Mouse (Mus musculus) gastrocnemius, postnatal 4 days (tissue): ENCODE data around the gene Gm1604a. TPM values are rescaled to one million over a fixed set of nuclear protein-coding genes. Genes with fewer than 3 reads are reported as not detected.
"Not testable (repeated sequence)": the region's sequence is repeated elsewhere in the genome, so short reads cannot be mapped to it uniquely, and the experiment has no call there.

ENCODE experiments used
- DNase-seq, 2 experiments: peaks; one replicate each; pipeline ENCODE4 v3.0.0; 2021 to 2022; ENCODE audit warnings: low spot score in 2 of 2, mixed read lengths in 2 of 2
- long read RNA-seq, 2 experiments: library from polyadenylated mRNA; stranded (forward); transcript quantifications; one replicate each; pipeline ENCODE4 v2.0.0; 2021
- total RNA-seq, 2 experiments: library from RNA; stranded (reverse); gene quantifications; 2 replicates each; pipeline ENCODE4 v1.2.3; 2021

Gm1604a gene
- not detected for total RNA-seq
- long read RNA-seq, experiment 1, result 0 reads
- long read RNA-seq, experiment 2, result 0 reads

DNA sequence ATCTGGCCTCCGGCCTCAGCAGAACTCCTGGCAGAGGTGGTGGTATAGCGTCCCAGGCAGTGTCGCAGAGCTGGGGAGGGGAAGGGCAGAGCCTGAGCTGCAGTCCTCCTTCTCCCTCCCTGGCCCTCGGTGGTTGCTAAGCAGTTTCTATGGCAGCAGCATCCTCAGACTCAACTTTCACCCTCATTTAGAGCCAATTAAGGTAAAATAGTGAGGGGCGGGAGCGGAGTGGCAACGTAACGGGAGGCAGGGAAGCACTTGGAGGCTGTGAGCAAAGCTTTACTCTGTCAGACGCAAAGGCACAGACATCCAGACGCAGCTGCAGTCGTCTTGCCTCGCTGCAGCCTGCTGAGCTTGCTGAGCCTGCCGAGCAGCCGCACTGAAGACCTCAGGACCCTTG is at the start of gene Gm1604a:
Gene Gm1604a (plus strand): TSS at position 312 of the 400 bp plus-strand sequence.
- not testable (repeated sequence) for DNase-seq

DNA sequence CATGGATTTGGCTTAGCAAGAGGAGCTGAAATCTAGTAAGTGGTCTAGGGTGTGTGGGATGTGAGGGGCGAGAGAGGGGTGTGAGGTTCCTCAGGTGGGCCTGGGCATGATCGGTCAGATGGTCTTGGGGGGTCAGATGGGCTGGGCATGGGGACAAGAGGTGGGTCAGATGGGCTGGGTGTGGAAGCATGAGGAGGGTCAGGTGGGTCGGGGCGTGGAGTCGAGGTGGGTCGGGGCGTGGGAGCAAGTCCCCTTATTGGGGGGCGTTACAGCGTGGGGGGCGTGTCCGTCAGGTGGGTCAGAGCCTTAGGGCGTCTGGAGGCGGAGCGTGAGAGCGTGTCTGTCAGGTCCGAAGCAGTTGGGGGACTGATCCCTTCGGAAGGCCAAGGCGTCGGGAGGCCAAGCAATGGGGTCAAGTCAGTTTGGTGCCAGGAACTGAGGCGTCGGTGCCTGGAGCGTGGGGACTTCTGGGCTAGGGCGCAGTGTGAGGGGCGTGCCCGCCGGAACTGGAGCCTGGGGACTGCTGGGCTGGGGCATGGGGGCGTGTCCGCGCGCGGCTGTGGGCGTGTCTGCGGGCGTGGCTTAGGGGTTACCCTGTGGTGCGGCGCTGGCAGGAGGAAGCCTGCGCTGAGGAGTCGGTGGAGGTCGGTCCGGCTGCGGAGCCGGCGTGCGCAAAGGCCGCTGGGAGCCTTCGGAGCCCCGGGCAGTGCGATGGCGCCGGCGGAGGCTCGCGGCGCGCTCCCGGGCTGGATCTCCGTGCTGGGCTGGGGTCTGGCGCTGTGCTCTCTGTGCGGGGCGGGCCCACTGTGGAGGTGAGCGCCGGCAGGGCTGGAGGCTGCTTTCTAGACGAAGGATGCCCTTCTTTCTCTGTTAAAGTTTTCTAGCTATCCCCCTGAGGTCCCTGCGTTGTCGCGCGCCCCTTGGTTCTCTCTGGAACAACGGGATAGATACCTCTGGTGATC is 46.8 kb upstream of the Gm1604a start, which contains the start of gene Gm49721:
Gene Gm49721 (plus strand): TSS at position 618 of the 962 bp plus-strand sequence.
- peak; percentile 28 to 54 for DNase-seq

DNA sequence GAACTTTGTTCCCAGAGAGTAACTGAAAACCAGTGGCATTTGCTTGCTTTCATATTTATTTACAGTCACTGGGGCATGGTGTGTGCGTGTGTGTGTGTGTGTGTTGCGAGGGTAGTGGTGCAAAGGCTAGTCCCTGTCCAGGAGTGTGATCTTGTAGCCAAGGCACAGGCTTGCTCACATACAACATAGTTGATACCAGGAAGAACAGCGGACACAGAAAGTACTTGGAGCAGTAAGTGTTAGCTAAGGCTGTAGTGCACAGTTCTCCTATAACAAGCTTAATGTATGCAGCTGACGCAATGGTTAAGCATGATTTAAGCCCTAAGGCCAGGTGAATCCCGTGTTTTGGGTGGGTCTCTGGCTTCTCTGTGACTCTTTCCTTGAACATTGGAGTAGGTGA is 46.0 kb upstream of the Gm1604a start:
- DNase-seq, result not testable (repeated sequence)

DNA sequence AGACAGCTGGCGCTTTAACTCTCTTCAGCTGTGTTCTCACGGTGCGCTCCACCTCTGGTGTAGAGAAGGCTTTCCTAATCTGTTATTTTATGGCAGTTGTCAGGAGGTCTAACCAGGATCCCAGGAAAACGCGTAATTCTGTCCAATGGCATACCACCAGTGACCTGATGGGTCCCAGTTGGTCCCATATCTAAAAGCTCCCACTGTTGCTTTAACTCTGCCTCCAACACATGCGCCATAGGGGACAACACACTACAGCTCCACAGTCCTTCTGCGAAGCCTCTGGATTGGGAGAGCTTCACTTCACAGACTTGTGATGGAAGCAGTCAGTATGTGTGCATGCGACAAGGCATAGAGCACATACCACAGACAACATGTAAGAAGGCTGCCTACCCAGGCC is 45.2 kb upstream of the Gm1604a start:
- DNase-seq, result not testable (repeated sequence)

DNA sequence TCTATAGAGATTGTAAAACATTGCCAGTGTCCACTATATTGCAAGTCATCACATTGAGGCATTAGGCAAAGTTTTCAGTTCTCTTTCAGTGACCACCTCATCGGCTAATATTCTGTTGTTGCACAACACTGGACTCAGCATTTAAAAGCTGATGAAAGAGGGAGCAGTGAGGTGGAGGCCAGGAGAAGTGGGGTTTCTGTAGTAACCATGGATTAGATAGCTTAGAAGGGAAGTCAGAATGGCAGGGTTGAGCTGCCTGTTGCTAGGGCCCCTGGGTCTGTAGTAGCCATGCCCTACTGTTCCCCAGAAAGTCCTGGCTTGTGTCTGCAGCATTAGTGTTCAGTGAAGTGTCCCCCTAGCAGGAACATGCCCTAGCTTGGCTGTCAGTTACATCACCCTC is 39.2 kb upstream of the Gm1604a start:
- not testable (repeated sequence) for DNase-seq

DNA sequence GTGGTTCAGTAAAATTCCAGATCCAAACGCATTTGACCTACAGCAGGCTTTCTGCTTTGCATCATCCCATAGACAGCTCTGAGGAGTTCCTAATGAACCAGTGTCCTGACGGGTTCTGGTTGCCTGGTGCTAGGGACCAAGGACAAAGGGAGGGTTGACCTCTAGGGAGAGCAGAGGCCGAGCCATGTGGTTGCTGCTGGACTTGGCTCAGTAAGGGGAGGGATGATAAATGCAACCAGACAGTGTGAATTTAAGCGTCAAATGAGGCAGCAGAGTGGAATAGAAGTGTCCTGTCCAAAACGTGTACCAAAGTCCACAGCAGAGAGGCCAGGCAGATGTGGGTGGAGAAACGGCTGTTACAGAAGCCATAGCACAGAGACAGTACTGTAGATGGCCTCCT is 29.9 kb upstream of the Gm1604a start:
- not testable (repeated sequence) for DNase-seq

DNA sequence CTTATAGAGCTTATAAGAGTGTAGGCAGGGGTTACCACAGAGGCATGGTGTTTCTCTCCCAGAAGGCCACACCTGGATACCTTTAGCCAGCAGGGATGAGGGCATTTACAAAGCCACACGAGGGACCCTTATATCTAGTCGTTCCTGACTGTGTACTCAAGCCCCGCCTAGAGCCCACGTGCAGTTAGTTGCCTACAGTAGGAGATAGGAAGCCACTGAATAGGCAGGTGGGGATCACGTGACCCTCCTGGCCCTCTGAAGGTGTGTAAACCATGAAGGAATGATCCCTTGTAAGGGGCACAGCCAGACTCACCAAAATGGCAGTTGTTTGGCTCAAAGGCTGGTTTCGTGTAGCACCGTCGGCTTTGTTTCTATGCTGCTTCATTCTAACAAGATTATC is 28.5 kb upstream of the Gm1604a start:
- not testable (repeated sequence) for DNase-seq

DNA sequence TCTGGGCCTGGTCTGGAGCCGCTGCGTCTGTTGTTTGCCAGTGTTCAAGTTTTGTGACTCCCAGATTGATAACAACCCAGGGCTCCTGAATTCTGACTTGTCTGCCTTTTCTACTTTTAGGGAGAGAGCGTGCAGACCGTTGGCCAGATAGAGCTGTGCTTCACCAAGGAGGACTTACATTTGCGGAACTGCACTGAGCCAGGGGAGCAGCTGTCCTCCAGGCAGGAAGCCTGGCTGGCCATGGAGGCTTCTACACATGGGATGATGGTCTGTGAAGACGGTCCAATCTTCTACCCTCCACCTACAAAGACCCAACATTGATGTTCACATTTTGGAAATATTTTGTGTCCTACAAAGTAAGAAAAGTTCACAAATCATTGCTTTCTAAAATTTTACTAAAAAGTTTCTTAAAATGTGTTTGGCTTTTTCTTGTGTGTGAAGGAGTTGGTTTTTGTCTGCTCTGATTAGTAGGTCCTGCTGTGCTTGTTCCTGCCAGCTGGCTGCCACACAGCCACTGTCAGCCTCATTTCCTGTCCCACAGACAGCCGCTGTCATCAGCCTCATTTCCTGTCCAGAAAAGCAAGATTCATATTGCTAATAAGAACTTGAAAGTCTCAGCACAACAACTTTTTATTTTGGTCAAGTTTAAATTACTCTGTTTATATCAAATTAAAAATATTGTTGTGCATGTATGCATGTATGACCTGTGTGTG is 27.4 kb upstream of the Gm1604a start:
- not testable (repeated sequence) for DNase-seq

DNA sequence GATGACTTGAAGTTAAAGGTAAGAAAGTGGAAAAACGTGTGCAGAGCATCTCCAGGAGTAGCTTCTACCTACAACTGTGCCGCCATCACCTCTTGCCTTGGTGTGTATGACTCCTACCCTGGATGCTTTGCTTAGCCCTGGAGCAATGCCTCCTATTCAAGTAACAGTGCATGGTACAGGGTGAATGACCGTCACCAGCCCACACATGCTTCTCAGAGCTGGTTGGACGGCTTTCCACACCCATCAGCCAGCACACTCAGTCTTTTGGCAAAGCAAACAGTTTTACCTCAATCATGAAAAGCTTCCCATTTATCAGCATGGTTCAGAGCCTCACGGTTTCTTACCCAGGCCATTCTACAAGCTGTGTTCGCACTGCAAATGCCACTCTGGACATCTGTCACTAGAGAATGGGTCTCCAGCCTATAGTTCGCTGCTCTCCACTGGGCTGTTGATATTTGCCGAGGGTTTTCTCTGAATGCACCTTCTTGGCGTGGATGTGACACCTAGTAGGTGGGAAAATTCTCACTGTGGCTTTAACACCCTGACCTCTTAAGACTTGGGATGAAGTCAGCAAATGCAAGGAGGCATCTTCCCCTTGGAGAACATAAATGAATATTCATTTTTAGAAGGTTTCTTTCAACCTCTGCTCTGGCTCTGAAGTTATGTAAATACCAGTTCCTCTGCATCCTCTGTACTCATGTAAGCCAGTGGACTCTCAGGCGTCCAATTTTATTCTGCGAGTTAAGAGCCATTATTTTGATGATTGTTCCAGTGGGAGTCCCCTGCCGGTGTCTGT is 23.4 kb upstream of the Gm1604a start:
- not testable (repeated sequence) for DNase-seq

DNA sequence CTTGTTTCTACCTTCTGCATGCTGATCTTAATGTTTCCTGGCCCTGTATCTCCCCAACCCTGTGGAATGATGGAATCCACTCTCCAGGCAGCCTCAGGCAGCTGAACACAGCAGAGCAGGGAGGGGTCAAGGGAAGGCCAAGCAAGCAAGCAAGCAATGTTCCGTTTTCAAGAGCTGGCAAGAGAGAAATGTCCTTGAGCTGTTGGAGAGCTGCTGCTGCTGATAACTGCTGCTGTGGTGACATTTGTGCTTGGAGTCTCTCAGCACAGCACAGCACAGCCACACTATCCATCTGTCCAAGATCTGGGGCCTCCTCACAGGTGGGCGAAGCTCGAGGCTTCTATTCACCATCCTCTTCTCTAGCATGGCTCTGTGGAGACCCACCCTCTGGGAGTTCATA is 22.0 kb upstream of the Gm1604a start:
- not testable (repeated sequence) for DNase-seq

DNA sequence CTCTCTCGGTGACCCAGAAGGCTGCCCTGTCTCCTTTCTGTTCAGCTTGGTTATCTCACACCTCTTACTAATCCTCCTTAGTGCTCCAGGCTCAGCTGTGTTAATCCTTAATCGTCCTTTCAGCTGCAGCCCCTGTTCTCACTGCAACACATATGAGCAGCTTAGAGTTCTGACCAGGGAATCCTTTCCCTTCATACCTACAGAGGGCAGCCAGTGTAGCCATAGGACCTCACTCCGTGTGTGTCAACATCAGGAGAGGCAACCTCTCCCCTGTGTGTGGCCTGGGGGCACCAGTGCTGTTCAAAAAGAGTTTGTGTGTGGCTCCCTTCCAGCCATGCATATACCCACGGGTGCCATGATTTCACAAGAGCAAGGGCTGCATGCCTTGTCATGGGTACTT is 19.7 kb upstream of the Gm1604a start:
- not testable (repeated sequence) for DNase-seq

DNA sequence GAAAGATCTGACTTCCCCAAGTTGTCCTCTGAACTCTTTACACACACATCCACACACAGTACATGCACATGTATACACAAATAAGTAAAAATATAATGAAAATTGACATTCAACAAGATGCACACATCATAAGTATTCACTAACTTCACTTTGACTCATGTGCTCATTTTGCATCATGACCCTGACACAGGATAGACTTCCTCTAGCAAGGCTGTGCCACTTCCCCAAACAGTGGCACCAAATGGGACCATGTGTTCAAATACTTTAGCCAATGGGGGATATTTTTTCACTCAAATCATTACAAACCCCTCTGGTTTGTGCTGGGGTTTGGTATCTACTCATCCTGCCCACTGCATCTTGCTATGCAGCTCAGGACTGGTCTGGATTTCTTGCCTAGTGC is 16.5 kb upstream of the Gm1604a start:
- not testable (repeated sequence) for DNase-seq

DNA sequence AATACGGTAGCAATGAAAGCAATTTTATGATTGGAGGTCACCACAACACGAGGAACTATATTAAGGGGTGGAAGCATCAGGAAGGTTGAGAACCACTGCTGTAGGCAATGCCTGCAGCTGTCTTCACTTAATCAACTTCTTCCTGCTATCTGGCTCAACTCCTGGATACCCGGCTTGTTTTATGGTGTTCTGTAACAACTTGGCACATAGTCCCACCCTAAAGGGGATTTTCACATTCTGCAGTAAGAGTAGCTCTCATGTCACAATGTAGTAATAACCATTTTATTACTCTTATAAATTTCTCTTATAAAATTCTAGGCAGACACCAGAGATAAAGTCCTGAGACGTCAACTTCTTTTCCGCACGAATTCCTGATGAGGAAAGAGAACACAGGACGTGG is 15.9 kb upstream of the Gm1604a start:
- not testable (repeated sequence) for DNase-seq

DNA sequence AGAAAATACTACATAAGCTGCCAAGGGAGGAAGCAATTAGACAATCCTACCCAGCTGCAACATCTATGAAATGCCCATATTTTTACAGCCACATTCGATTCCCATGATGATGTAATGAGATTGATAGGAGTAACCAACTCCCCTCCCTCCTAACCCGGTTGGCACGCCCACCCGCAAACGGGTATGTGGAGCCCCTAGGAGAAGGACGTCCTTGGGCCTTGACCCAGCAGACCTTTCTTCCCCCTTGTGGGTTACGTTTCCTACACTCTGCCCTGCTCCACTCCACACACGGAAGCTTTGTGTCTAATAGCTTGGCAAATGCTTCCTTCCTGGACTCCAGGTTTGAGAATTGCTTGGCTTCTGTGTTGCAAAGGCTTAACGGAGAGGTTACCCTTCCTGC is 15.5 kb upstream of the Gm1604a start:
- DNase-seq, result not testable (repeated sequence)

DNA sequence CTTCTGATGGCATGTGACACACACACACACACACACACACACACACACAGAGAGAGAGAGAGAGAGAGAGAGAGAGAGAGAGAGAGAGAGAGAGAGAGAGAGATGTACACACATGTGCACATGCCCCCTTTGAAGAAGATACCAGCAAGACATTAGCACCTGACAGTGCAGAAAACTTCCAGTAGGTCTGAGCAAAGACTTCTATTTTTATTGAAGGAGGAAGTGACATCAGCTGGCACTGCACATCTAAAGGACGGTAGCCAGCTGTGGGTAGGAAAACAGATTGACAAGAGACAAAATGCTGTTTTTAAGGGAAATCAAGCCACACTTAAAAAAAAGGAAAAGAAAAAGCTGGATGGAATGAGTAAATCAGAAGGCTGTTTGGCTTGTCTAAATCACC is 11.2 kb upstream of the Gm1604a start:
- DNase-seq, result not testable (repeated sequence)

DNA sequence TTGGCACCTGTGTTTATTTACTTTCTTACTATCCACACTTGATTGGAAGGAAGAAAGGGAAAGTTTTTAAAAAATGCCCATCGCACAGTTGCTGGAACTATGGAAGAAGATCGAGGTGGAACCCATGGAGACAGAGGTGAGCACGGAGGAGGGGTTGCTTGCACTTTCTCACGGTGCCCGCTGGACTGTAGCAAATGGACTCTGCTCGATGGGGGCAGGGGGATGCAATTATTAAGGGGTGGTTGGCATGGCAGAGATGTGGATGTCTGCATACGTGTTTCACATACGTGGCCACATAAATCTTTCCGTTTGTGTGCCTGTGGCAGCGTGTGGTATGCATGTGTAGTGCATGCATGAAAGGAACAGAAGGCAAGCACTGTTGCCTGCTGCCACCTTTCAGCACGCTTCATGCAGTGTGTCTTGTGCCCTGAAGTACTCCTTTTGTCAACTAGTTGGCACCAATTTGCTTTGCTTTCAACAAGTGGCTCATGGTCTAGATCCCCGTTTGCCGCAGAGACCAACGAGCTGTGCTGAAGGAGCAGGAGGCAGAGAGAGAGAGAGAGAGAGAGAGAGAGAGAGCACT is 487 bp downstream of the Gm1604a start:
- DNase-seq, result not testable (repeated sequence)

DNA sequence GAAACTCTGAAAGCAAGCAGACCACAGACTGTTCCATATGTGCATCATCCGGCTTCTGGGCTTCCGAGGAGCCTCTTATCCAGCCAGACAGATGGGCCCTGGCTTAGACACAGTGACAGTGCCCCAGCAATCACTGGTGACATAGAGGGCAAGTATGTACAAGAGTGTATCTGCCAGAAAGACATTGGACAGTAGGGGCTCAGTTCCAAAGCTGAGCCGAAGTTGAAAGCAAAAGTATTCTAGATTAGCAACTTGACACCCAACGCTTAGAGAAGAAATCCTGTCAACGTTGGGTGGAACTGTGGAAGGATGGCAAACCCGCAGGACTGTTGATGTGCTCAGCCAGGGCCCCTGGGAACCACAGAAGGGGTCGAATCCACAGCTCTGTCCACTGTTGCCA is 4.8 kb downstream of the Gm1604a start:
- DNase-seq, result peak in 1 of 2 experiments; percentile 11

DNA sequence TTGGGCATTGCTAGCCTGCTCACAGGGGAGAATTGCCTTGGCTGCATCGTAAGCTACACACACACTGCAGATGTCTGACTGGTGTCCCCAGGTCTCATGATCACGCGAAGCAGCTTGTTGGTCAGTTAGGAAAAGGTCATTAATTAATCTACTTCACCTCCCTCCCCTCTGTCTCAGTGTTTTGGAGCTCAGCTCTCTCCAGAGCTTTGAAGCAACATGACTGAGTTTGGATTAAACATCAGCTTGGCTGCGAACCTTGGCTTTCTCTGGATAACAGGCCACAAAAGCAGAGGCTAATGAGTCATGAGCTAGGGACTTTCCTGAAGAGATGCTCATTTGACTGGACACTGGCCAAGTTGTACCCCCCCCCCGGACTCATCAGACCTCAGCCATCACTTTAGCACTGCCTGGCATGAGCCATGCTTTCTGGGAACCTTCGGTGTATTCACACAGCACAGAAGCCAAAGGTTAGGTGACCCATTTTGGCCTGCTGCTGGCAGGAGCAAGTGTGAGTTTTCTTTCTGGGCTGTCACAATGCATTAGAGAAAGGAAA is 5.3 kb downstream of the Gm1604a start:
- not testable (repeated sequence) for DNase-seq

DNA sequence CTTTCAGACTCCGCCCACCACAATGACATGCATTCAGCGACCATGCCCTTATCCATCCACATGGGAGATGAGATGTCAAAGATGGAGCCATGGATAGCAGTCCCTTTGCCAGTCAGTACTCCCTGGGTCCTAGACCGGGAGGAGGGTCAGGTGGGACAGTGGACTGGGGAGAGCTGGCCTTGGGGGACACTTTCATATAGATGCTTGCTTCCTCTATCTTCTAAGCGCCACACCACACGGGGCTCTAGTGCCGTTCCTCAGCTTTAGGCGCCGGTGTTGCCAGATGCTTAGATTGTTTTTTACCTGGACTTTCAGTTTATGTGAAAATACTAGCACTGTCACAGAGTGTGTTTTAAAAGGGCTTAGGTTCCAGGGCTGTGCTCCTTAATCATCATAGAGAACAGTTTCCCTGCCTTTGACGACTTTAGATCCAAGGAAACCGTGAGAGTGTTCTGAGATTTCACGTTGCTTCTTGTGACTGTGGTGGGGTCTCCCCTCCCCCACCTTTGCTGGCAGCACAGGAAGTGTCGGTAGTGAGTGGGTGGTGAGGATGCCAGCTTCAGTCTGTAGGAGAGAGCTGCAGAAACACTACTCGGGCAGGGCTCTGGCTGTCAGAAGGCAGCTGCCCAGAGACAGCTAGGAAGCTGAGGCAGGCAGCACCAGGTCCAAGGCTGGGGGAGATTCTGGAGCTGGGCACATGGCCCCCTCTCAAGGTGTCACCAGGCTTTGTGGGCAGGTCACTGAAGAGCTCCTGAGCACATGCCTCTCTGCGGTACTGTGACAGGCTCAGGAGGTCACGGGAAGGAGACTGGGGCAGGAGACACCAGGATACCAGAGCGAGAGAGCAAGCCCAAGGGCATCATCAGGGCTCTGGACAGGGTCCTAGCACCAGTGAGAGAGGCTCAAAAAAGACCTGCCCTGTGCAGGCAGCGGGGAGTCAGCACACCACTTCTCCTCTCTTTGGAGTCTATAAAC is 8.1 kb downstream of the Gm1604a start:
- DNase-seq, result not testable (repeated sequence)
